Mouse (Mus musculus) heart, postnatal 0 days (tissue): ENCODE measurements around the gene Fam161a.

Experiments
- CTCF ChIP-seq: IDR thresholded peaks from 2 replicates; pipeline ENCODE4 v1.5.1; 2016; ENCODE audit warnings: antibody characterized with exemption, control low read depth, low read depth
- EP300 ChIP-seq: IDR thresholded peaks from 2 replicates; pipeline ENCODE4 v1.6.1; 2016; ENCODE audit warnings: antibody characterized with exemption, low read depth

GRCm38 (mm10) chr11:23029399-23029798 is 22.1 kb downstream of the Fam161a start:
- TF ChIP-seq CTCF = no peak
- no peak for TF ChIP-seq EP300
